Mouse (Mus musculus): Measurements from ENCODE around the gene Hand2.

GRCm38 (mm10) chr8:57328931-57329341 lies 8.2 kb downstream of the Hand2 start:
- no peak for TF ChIP-seq EP300 (optimal IDR thresholded peaks at IDR 0.05)
- TF ChIP-seq CTCF (IDR thresholded peaks at IDR 0.05; ENCODE audit: low read depth) = no peak
